Mouse (Mus musculus) gastrocnemius, postnatal 25 days (tissue): ENCODE results near the gene Zfp984. TPM values are rescaled to one million over a fixed set of nuclear protein-coding genes. Genes with fewer than 3 reads are reported as not detected.
"Not testable (repeated sequence)": the region's sequence is repeated elsewhere in the genome, so short reads cannot be mapped to it uniquely, and the experiment has no call there.

ENCODE experiments used
- DNase-seq: peaks from one replicate; pipeline ENCODE4 v3.0.0; 2022
- long read RNA-seq, 2 experiments: library from polyadenylated mRNA; stranded (forward); transcript quantifications; one replicate each; pipeline ENCODE4 v2.0.0; 2021
- total RNA-seq, 2 experiments: library from RNA; stranded (reverse); gene quantifications; 1 replicate in 1 of 2; 2 replicates in 1 of 2; pipeline ENCODE4 v1.2.3; 2021

The Zfp984 gene
- total RNA-seq, result under 1 TPM; 0.84 to 0.99 TPM
- long read RNA-seq, experiment 1, partial matches to known transcripts, result 0 of 1 reads
- long read RNA-seq, experiment 1, other reads (novel, unspliced or antisense), result 1 of 1 reads
- long read RNA-seq, experiment 2, result 0 reads

GRCm38 (mm10) chr4:147809292-147809965 is at the start of gene Zfp984:
TSS of gene Zfp984 (minus strand) at chr4:147809788.
- DNase-seq, result not testable (repeated sequence)

GRCm38 (mm10) chr4:147850776-147851175 is 41.2 kb upstream of the Zfp984 start:
- DNase-seq, result no peak

- no peak for DNase-seq
Measured at GRCm38 (mm10) chr4:147848584-147848991, 39.0 kb upstream of the Zfp984 start.

- DNase-seq, result peak; percentile 54
Measured at GRCm38 (mm10) chr4:147847614-147848583, 38.3 kb upstream of the Zfp984 start, which contains the start of gene Zfp933. TSS of gene Zfp933 (minus strand) at chr4:147848366.

GRCm38 (mm10) chr4:147842871-147843270 is 33.3 kb upstream of the Zfp984 start:
- DNase-seq, result no peak

GRCm38 (mm10) chr4:147839282-147839681 is 29.7 kb upstream of the Zfp984 start:
- peak; percentile 40 for DNase-seq

- no peak for DNase-seq
Measured at GRCm38 (mm10) chr4:147824389-147824788, 14.8 kb upstream of the Zfp984 start.

- DNase-seq, result not testable (repeated sequence)
Measured at GRCm38 (mm10) chr4:147821414-147821813, 11.8 kb upstream of the Zfp984 start.

GRCm38 (mm10) chr4:147819659-147820058 is 10.1 kb upstream of the Zfp984 start:
- not testable (repeated sequence) for DNase-seq

- no peak for DNase-seq
Measured at GRCm38 (mm10) chr4:147814592-147815167, 5.1 kb upstream of the Zfp984 start.

GRCm38 (mm10) chr4:147813249-147813765 is 3.7 kb upstream of the Zfp984 start:
- DNase-seq, result no peak

- not testable (repeated sequence) for DNase-seq
Measured at GRCm38 (mm10) chr4:147809966-147810304, 347 bp upstream of the Zfp984 start.

GRCm38 (mm10) chr4:147808483-147808882 is 1.1 kb downstream of the Zfp984 start:
- DNase-seq, result not testable (repeated sequence)

- not testable (repeated sequence) for DNase-seq
Measured at GRCm38 (mm10) chr4:147795308-147795707, 14.3 kb downstream of the Zfp984 start.

GRCm38 (mm10) chr4:147794026-147794665 is 15.4 kb downstream of the Zfp984 start:
- not testable (repeated sequence) for DNase-seq

GRCm38 (mm10) chr4:147793390-147793916 is 16.1 kb downstream of the Zfp984 start:
- not testable (repeated sequence) for DNase-seq

GRCm38 (mm10) chr4:147791729-147792128 is 17.9 kb downstream of the Zfp984 start:
- DNase-seq, result not testable (repeated sequence)

- not testable (repeated sequence) for DNase-seq
Measured at GRCm38 (mm10) chr4:147746255-147746654, 63.3 kb downstream of the Zfp984 start.

GRCm38 (mm10) chr4:147738636-147739369 is 70.8 kb downstream of the Zfp984 start:
- peak; percentile 10 for DNase-seq
